Mouse (Mus musculus) forebrain, embryonic 11.5 days (tissue): Measurements from ENCODE around the gene Hoxa9. TPM values are rescaled to one million over a fixed set of nuclear protein-coding genes. Genes with fewer than 3 reads are reported as not detected.
A peak's percentile ranks its signal among the peaks of the same experiment; 100 is the strongest.

Experiments
- ATAC-seq: fragments of 200-750 bp; cut with Nextera tagmentation; replicated peaks from 2 replicates; pipeline ENCODE4 v1.8.0; 2017; ENCODE audit warnings: moderate TSS enrichment; ENCODE audit not compliant: low FRiP score
- DNase-seq: peaks from one replicate; pipeline ENCODE4 v3.0.0-alpha.2; 2017; ENCODE audit warnings: low spot score
- H3K27ac ChIP-seq: fragments of 300-500 bp; sonication (generic); 2 replicates; pipeline ENCODE4 v1.5.1; 2014; ENCODE audit warnings: low read depth, low read length
- H3K27me3 ChIP-seq: fragments of 300-500 bp; sonication (generic); 2 replicates; pipeline ENCODE4 v1.6.1; 2014; ENCODE audit warnings: mild to moderate bottlenecking, low read length, mixed read lengths; ENCODE audit not compliant: control insufficient read depth, insufficient read depth
- H3K36me3 ChIP-seq: fragments of 300-500 bp; sonication (generic); 2 replicates; pipeline ENCODE4 v1.6.1; 2014; ENCODE audit warnings: mild to moderate bottlenecking, low read length, moderate library complexity, mixed read lengths; ENCODE audit not compliant: control insufficient read depth, insufficient read depth
- H3K4me1 ChIP-seq: fragments of 300-500 bp; sonication (generic); replicated peaks from 2 replicates; pipeline ENCODE4 v1.6.1; 2014; ENCODE audit warnings: low read length, mixed read lengths; ENCODE audit not compliant: control insufficient read depth, insufficient read depth
- H3K4me2 ChIP-seq: fragments of 300-500 bp; sonication (generic); 2 replicates; pipeline ENCODE4 v1.6.1; 2014; ENCODE audit warnings: low read depth, mild to moderate bottlenecking, low read length, moderate library complexity, mixed read lengths; ENCODE audit not compliant: severe bottlenecking
- H3K4me3 ChIP-seq: fragments of 300-500 bp; sonication (generic); 2 replicates; pipeline ENCODE4 v1.5.1; 2014; ENCODE audit warnings: low read depth, low read length
- H3K9ac ChIP-seq: fragments of 300-500 bp; sonication (generic); 2 replicates; pipeline ENCODE4 v1.6.1; 2014; ENCODE audit warnings: low read length
- H3K9me3 ChIP-seq: fragments of 300-500 bp; sonication (generic); 2 replicates; pipeline ENCODE4 v1.6.1; 2016; ENCODE audit warnings: low read length, mixed read lengths; ENCODE audit not compliant: control insufficient read depth
- WGBS: fragments of 180-500 bp; shearing (Covaris S2); extraction: QIAGEN DNeasy Blood & Tissue Kit; methylation state at CpG from one replicate; pipeline ENCODE4 v1.1.7; 2014; 5-methylcytosine and 5-hydroxymethylcytosine counted together
- polyA plus RNA-seq: library from polyadenylated mRNA; unstranded; fragments of >200 nt; fragmentation: Nextera tagmentation; extraction: Ambion mirVana; gene quantifications from 2 replicates; pipeline ENCODE4 v1.2.1, GENCODE M21; 2014

Hoxa9 gene
- not detected in 2 replicates for polyA plus RNA-seq

- Histone ChIP-seq H3K9me3 (no peaks in the 10 kb centered on the region), H3K4me1 (0 out of 2 replicates have a peak, but pooled peaks cover 3% of the 10 kb centered on the region), H3K9ac (no peak within 1 kb of the TSS), H3K4me2 (no peak within 1 kb of the TSS), H3K36me3 (no peaks in the 10 kb centered on the region), H3K4me3 (no peak within 1 kb of the TSS), H3K27ac (no peak within 1 kb of the TSS), H3K27me3 (peaks cover 96% of the 10 kb centered on the region)
- DNase-seq (peak; percentile 67), ATAC-seq (no peak)
- 2% methylated on average over 18 of the region's 36 CpGs for WGBS
These were observed at the start of gene Hoxa9 for GRCm38 (mm10) chr6:52230516-52231165. Hoxa9 (minus strand) TSS chr6:52231089.

DNA sequence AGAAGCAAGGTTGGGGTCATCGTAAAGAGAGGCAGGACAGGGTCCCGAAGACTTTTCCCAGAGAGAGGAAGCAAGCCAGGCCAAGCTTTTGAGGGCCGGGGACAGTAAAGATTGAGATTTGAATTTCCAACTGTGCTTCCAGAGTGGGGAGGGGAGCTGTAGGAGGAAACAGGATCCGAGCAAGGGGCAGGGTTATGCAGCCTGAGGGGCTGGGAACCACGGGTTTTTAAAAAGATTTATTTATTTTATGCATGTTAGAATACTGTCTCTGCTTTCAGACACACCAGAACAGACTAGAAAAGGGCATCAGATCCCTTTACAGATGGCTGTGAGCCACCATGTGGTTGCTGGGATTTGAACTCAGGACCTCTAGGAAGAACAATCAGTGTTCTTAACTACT, 46.0 kb upstream of the Hoxa9 start:
- H3K4me2 ChIP-seq, result no peak overlapping the region
- H3K27ac ChIP-seq, result no peak overlapping the region
- no peak overlapping the region for H3K4me3 ChIP-seq
- no peaks in the 10 kb centered on the region for H3K36me3 ChIP-seq
- no peak for DNase-seq
- H3K4me1 ChIP-seq, result no peaks in the 10 kb centered on the region
- no peak for ATAC-seq
- H3K27me3 ChIP-seq, result peaks cover 62% of the 10 kb centered on the region
- WGBS, result 10% methylated on average over 5 of the region's 5 CpGs
- no peaks in the 10 kb centered on the region for H3K9me3 ChIP-seq
- H3K9ac ChIP-seq, result no peak overlapping the region

- Histone ChIP-seq H3K4me1 (no peaks in the 10 kb centered on the region), H3K27me3 (peaks cover 68% of the 10 kb centered on the region), H3K9ac (no peak overlapping the region), H3K27ac (no peak overlapping the region), H3K4me2 (no peak overlapping the region), H3K36me3 (no peaks in the 10 kb centered on the region), H3K4me3 (no peak overlapping the region), H3K9me3 (no peaks in the 10 kb centered on the region)
- DNase-seq (no peak), ATAC-seq (no peak)
- WGBS, result 3% methylated on average over 6 of the region's 6 CpGs
These were observed 45.5 kb upstream of the Hoxa9 start for GRCm38 (mm10) chr6:52276382-52276781.

DNA sequence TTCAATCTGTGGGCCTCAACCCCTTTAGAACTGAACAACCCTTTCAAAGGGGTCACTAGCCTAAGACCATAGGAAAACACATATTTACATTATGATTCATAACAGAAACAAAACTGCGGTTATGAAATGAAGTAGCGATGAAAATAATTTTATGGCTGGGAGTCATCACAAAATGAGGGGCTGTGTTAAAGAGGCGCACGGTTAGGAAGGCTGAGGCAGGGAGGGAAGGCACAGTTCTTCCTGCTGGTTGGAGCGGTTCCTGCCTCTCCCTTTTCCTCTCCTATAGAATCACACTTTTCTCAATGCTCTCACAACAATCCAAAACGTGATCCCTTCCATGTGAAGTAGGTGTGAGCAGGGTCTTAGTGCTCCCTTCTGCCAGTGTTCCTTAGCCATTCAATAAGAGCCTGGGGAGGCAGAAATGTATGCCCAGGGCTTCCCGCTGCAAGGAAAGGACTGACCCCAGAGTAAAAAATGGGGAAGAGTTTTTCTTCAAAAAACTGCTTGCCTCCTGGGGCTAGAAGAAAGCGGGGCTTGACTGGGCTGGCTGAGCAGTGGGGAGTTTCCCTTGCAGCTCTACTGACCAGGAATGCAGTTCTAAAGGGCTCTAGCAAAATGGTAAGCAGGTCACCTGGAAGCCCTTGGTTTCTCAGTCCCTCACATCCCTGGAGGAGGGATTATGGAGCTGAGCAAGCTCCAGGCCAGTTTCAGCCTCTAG, 44.8 kb upstream of the Hoxa9 start:
- WGBS, result 4% methylated on average over 8 of the region's 8 CpGs
- peaks cover 74% of the 10 kb centered on the region for H3K27me3 ChIP-seq
- no peak overlapping the region for H3K4me3 ChIP-seq
- H3K9me3 ChIP-seq, result no peaks in the 10 kb centered on the region
- no peak overlapping the region for H3K27ac ChIP-seq
- DNase-seq (no peak), ATAC-seq (no peak)
- no peak overlapping the region for H3K9ac ChIP-seq
- no peaks in the 10 kb centered on the region for H3K4me1 ChIP-seq
- no peak overlapping the region for H3K4me2 ChIP-seq
- no peaks in the 10 kb centered on the region for H3K36me3 ChIP-seq

GRCm38 (mm10) chr6:52274576-52274975, 43.7 kb upstream of the Hoxa9 start:
- Histone ChIP-seq H3K4me1 (no peaks in the 10 kb centered on the region), H3K4me3 (no peak overlapping the region), H3K36me3 (no peaks in the 10 kb centered on the region), H3K27me3 (peaks cover 86% of the 10 kb centered on the region), H3K4me2 (no peak overlapping the region), H3K27ac (no peak overlapping the region), H3K9ac (no peak overlapping the region), H3K9me3 (no peaks in the 10 kb centered on the region)
- ATAC-seq, result no peak
- 2% methylated on average over 11 of the region's 11 CpGs for WGBS
- DNase-seq, result no peak

DNA sequence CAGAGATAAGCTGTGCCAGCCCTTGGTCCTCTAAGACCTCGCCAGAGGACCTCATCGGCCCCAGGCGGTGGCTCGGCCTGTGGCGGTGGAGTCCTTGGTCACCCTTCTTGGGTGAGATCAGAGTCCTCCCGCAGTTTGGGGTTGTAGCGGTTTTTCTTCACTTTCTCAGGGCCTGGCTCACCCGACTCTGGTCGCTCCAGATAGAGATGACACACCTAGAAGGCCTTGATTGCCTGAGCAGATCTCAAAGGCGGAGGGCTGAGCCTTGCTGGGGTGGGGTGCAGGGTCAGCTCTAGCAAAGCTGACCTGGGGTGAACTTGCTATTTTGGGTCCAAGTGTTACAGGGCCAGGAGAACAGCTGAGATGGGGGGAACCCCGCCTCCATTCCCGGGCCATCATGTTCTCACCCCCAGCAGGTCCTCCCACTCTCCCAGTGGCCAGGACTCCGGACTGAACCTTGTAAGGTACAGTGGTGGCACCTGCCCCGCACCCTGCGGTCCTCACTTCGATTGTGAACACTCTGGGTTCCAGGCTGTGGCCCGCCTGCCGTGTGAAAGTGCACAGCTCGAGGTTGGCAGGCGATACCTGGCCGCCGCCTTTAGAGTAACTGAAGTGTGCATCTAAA, 42.9 kb upstream of the Hoxa9 start:
- Histone ChIP-seq H3K9ac (no peak overlapping the region), H3K4me3 (no peak overlapping the region), H3K4me1 (no peaks in the 10 kb centered on the region), H3K27ac (no peak overlapping the region), H3K36me3 (no peaks in the 10 kb centered on the region), H3K9me3 (no peaks in the 10 kb centered on the region), H3K4me2 (no peak overlapping the region), H3K27me3 (peaks cover 92% of the 10 kb centered on the region)
- 1% methylated on average over 22 of the region's 22 CpGs for WGBS
- ATAC-seq (no peak), DNase-seq (peak; percentile 64)

- WGBS, result 2% methylated on average over 22 of the region's 22 CpGs
- Histone ChIP-seq H3K4me3 (no peak overlapping the region), H3K4me2 (no peak overlapping the region), H3K4me1 (no peaks in the 10 kb centered on the region), H3K9me3 (no peaks in the 10 kb centered on the region), H3K27ac (no peak overlapping the region), H3K27me3 (peaks cover 98% of the 10 kb centered on the region), H3K36me3 (no peaks in the 10 kb centered on the region), H3K9ac (no peak overlapping the region)
- no peak for ATAC-seq
- DNase-seq, result no peak
These were observed 42.1 kb upstream of the Hoxa9 start for GRCm38 (mm10) chr6:52272766-52273655.
